Mouse (Mus musculus) layer of hippocampus, adult 11-12 months (tissue): ENCODE results near the gene Ggact.

ENCODE experiments used
- DNase-seq: peaks from one replicate; pipeline ENCODE4 v3.0.0; 2022; ENCODE audit warnings: low spot score

The Ggact gene

GRCm38 (mm10) chr14:122913657-122914056, at the start of gene Ggact:
Gene Ggact, minus strand, starts transcription at chr14:122913757.
- DNase-seq, result no peak

- peak; percentile 89 for DNase-seq
Observed at GRCm38 (mm10) chr14:122957941-122958340, 44.4 kb upstream of the Ggact start.

- peak; percentile 75 for DNase-seq
Observed at GRCm38 (mm10) chr14:122953331-122953730, 39.8 kb upstream of the Ggact start.

- no peak for DNase-seq
Observed at GRCm38 (mm10) chr14:122952556-122952955, 39.0 kb upstream of the Ggact start.

GRCm38 (mm10) chr14:122951676-122952445, 38.3 kb upstream of the Ggact start:
- DNase-seq, result no peak

- no peak for DNase-seq
Observed at GRCm38 (mm10) chr14:122950915-122951314, 37.4 kb upstream of the Ggact start.

GRCm38 (mm10) chr14:122943475-122943853, 29.9 kb upstream of the Ggact start:
- no peak for DNase-seq

- DNase-seq, result peak; percentile 11
Observed at GRCm38 (mm10) chr14:122942757-122943474, 29.4 kb upstream of the Ggact start.

GRCm38 (mm10) chr14:122936460-122936859, 22.9 kb upstream of the Ggact start:
- DNase-seq, result no peak

- DNase-seq, result no peak
Observed at GRCm38 (mm10) chr14:122920011-122920410, 6.5 kb upstream of the Ggact start.

- DNase-seq, result no peak
Observed at GRCm38 (mm10) chr14:122917676-122918075, 4.1 kb upstream of the Ggact start.

GRCm38 (mm10) chr14:122912812-122913498, 602 bp downstream of the Ggact start:
- DNase-seq, result peak; percentile 58

GRCm38 (mm10) chr14:122912137-122912536, 1.4 kb downstream of the Ggact start:
- no peak for DNase-seq

- DNase-seq, result no peak
Observed at GRCm38 (mm10) chr14:122911265-122911664, 2.3 kb downstream of the Ggact start.

- no peak for DNase-seq
Observed at GRCm38 (mm10) chr14:122909368-122910091, 4.0 kb downstream of the Ggact start.

GRCm38 (mm10) chr14:122908075-122908474, 5.5 kb downstream of the Ggact start:
- no peak for DNase-seq

- no peak for DNase-seq
Observed at GRCm38 (mm10) chr14:122905007-122905406, 8.6 kb downstream of the Ggact start.

GRCm38 (mm10) chr14:122903923-122904351, 9.6 kb downstream of the Ggact start:
- no peak for DNase-seq

- peak; percentile 65 for DNase-seq
Observed at GRCm38 (mm10) chr14:122902884-122903283, 10.7 kb downstream of the Ggact start.

- no peak for DNase-seq
Observed at GRCm38 (mm10) chr14:122902136-122902535, 11.4 kb downstream of the Ggact start.

- DNase-seq, result no peak
Observed at GRCm38 (mm10) chr14:122901715-122902114, 11.8 kb downstream of the Ggact start.

- DNase-seq, result no peak
Observed at GRCm38 (mm10) chr14:122901177-122901576, 12.4 kb downstream of the Ggact start.
